Mouse (Mus musculus): ENCODE data around the gene Hist2h3c2.

DNA sequence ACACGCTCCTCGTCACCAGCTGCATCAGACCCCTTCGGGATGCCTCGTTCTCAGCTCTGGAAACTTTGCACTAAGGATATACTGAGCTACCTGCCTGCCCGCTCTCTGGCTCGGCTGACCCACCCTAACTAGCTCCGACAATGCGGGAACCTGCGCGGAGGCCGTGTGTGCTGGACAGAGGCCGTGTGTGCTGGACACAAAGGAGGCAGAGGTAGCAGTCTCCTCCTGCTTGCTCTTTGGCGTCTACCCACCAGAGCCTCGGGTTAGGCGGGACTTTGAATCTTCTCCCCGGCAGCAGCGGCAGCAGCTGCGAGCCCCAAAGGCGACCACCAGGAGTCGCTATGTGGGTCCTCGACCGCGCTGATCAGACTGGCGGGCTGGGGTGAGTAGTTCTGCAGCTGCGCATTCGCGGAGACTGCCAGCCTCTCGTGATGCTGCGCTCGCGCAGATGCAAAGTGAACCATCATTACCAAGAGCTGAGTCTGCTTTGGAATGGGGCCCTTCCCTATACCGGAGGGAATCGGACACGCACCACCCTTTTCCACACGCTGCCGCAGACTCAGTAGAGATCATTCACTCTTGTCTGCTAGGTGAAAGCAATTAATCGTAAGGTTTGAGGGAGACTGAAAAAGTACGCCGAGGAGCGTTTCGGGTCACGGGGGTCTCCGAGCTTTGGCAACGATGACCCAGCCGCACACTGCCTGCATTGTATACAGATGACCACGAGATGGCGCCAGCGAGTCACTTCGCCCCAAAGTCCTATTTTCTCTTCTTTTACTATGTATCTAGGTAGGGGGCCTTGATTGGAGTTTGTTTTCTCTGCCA, 39.1 kb upstream of the Hist2h3c2 start:
- 0 out of 2 replicates have a peak, but pooled peaks have one; percentile 45 for TF ChIP-seq POLR2AphosphoS2 (IDR thresholded peaks at IDR 0.05; ENCODE audit: low read depth, low read length)
- peak; percentile 73 to 84 for TF ChIP-seq CTCF (conservative IDR thresholded peaks at IDR 0.05 in 1 of 2, IDR thresholded peaks at IDR 0.05 in 1 of 2; ENCODE audit: low read depth in 2 of 2, low read length in 2 of 2)
- TF ChIP-seq IRF4 (IDR thresholded peaks at IDR 0.05; ENCODE audit: low read depth, low read length): peak; percentile 32; the same call in 1 of the 2 replicates
- TF ChIP-seq ZKSCAN1 (IDR thresholded peaks at IDR 0.05; ENCODE audit: borderline replicate concordance, low read depth, low read length): no peak
- peak; percentile 67 for TF ChIP-seq POLR2A (IDR thresholded peaks at IDR 0.05; ENCODE audit: low read depth, low read length)
- no peak for TF ChIP-seq USF1 (IDR thresholded peaks at IDR 0.05; ENCODE audit: low read depth, low read length)
- no peak for TF ChIP-seq GABPA (IDR thresholded peaks at IDR 0.05; ENCODE audit: insufficient replicate concordance, low read depth, low read length)
- 0 out of 2 replicates have a peak, but pooled peaks have one; percentile 16 for TF ChIP-seq MAZ (IDR thresholded peaks at IDR 0.05; ENCODE audit: low read depth, low read length)
- peak; percentile 65 for TF ChIP-seq RAD21 (IDR thresholded peaks at IDR 0.05; ENCODE audit: low read depth, low read length)
- no peak; the same call in 1 of the 2 replicates for TF ChIP-seq UBTF (IDR thresholded peaks at IDR 0.05; ENCODE audit: low read depth, low read length)
